Mouse (Mus musculus): ENCODE measurements around the gene Sycn.
"Not testable (repeated sequence)": the region's sequence is repeated elsewhere in the genome, so short reads cannot be mapped to it uniquely, and the experiment has no call there.

The Sycn gene

GRCm38 (mm10) chr7:28540526-28540925 lies at the start of gene Sycn:
TSS of gene Sycn (plus strand) at chr7:28540885.
- DNase-seq (ENCODE audit: low spot score in 2 of 2), result no peak

- DNase-seq (ENCODE audit: low spot score in 2 of 2), result no peak
Measured at GRCm38 (mm10) chr7:28490903-28491302, 49.8 kb upstream of the Sycn start.

GRCm38 (mm10) chr7:28492310-28492709 lies 48.4 kb upstream of the Sycn start:
- no peak for DNase-seq (ENCODE audit: low spot score in 2 of 2)

DNA sequence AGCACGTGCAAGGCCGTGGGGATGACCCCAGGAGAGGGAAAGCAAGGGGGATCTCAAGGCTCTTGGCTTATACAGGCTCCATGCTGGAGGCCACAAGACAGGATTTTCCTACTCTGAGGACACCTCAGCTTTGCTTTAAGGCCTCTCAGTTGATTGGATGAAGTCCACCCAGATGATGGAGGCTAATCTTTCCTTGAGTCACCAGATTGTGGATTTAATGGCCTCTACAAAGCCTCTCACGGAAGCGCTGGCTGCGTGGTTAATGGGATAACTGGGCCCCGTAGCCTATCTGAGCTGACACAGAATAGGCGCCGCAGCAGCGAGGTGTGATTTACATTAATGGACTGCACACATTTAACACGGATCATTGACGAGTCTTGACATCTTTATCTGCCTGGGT lies 45.3 kb upstream of the Sycn start:
- DNase-seq (ENCODE audit: low spot score in 2 of 2), result no peak

DNA sequence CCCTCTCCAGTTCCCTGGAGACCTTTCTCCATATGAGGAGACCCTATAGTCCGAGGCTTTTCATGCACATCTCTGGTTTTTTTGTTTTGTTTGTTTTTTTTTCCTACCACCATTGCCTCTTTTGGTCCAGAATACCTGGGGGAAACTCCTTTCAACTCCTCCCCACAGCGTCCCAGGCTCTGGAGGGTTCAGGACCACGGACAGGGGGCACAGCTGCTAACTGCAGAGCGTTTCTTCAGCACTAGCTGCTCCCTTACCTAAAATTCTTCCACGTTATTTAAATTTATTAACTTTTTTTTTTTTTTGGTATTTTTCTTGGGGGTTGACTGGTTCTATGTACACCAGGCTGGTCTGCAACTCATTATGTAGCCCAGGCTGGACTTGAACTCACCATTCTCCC lies 35.1 kb upstream of the Sycn start:
- no peak for DNase-seq (ENCODE audit: low spot score in 2 of 2)

DNA sequence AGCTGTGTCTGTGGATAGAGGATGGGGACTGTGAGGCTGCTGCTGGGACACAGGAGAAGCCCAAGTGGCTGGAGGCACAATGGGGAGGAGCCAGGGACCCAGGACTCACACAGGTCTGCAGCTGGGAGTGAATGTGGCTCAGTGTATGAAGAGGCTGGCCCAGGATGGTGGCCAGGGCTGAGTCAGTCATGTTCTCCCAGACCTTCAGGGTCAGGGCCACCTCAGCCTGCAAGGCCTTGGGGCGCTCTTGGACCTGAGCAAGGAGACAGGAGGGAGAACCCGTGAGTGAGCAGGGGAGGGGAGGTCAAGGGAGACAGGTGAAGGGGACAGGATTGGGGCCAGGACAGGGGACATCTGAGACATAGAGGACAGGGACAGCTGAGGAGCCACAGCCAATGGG lies 31.6 kb upstream of the Sycn start:
- DNase-seq (ENCODE audit: low spot score in 2 of 2), result not testable (repeated sequence)

- DNase-seq (ENCODE audit: low spot score in 2 of 2), result not testable (repeated sequence)
Measured at GRCm38 (mm10) chr7:28510405-28510974, 30.2 kb upstream of the Sycn start, which contains the start of gene Ifnl2. TSS of gene Ifnl2 (minus strand) at chr7:28510455.

DNA sequence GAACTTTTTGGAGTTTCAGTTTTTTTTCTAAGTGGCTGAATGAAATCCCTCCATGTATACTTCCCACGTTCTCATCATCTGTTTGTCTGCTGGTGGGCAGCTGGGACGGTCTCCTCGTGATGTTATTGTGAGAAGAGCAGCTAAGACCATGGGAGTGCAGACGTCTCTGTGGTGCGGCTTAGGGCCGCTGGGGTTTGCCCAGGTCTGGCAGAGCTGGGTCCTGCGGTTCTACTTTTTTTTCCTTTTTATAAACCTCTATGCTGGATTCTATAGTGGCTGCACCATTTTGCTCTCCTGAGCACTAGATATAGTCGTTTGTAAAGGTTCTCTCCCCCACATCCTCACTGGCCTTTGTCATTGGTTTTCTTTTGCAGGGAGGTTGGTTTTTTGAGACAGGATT lies 29.2 kb upstream of the Sycn start:
- no peak for DNase-seq (ENCODE audit: low spot score in 2 of 2)

- DNase-seq (ENCODE audit: low spot score in 2 of 2), result not testable (repeated sequence)
Measured at GRCm38 (mm10) chr7:28522536-28522935, 18.1 kb upstream of the Sycn start, which contains the start of gene Ifnl3. TSS of gene Ifnl3 (plus strand) at chr7:28522836.

- DNase-seq (ENCODE audit: low spot score in 2 of 2), result peak; percentile 40 to 65
Measured at GRCm38 (mm10) chr7:28527922-28528719, 12.6 kb upstream of the Sycn start.

DNA sequence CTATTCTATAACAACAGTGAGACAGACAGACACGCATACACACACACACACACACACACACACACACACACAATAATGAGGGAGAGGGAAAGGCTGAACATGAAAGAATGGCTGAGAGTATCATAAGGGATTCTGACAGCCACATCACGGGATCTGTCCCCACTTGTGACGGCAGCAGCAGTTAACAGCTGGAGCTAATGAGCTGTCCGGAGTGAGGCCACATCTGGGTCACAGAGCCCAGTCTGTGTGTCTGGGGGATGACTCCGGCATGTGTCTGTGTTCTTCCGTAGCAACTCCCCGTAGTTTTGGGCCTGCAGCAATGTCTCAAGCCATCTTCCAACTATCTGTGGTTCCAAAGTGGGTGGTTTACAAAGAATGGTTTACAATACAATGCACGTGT lies 8.7 kb upstream of the Sycn start:
- DNase-seq (ENCODE audit: low spot score in 2 of 2), result no peak

- not testable (repeated sequence) for DNase-seq (ENCODE audit: low spot score in 2 of 2)
Measured at GRCm38 (mm10) chr7:28538886-28539285, 1.8 kb upstream of the Sycn start.

GRCm38 (mm10) chr7:28544051-28544601 lies 3.4 kb downstream of the Sycn start:
- no peak for DNase-seq (ENCODE audit: low spot score in 2 of 2)

- no peak for DNase-seq (ENCODE audit: low spot score in 2 of 2)
Measured at GRCm38 (mm10) chr7:28545048-28545890, 4.6 kb downstream of the Sycn start.

GRCm38 (mm10) chr7:28545891-28546210 lies 5.2 kb downstream of the Sycn start:
- DNase-seq (ENCODE audit: low spot score in 2 of 2), result no peak

DNA sequence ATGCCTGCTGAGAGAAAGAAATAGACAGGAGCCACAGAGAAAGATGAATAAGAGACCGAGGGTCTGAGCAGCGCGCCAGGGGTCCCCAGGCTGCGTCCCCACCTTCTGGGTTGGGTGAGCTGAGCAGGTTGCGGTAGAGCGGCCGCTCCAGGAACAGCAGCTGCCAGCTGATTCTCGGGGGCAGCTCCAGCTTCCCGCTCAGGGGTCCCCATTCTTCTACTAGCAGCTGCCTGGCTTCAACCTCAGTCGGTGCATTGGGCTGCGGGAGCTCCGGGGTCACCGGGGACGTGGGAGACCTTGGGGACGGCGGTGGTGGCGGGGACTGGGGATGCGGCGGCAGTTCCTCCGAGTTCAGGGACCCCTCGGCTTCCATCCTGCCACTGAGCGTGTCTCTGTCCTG lies 6.0 kb downstream of the Sycn start:
- DNase-seq (ENCODE audit: low spot score in 2 of 2), result no peak

DNA sequence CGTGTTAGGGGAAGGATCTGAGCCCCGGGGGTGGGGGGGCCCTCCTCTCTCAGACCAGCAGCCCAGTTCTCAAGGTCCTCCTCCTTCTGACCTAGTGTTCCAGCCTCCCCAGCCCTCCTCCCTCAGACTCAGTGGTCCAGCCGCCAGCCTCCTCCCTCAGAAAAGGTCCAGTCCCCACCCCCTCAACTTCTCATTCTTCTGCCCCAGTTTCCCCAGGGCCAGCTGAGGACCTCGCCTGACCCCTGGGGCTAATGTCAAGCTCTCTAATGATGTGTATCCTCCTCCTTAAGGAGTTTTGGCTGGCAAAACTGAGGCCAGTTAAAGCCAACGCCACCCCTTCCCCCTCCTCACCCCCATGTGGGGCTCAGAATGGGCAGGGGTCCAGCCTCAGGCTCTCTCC lies 6.5 kb downstream of the Sycn start, which contains the start of gene Nccrp1:
TSS of gene Nccrp1 (minus strand) at position 101 of the 400 bp plus-strand sequence.
- DNase-seq (ENCODE audit: low spot score in 2 of 2), result no peak

DNA sequence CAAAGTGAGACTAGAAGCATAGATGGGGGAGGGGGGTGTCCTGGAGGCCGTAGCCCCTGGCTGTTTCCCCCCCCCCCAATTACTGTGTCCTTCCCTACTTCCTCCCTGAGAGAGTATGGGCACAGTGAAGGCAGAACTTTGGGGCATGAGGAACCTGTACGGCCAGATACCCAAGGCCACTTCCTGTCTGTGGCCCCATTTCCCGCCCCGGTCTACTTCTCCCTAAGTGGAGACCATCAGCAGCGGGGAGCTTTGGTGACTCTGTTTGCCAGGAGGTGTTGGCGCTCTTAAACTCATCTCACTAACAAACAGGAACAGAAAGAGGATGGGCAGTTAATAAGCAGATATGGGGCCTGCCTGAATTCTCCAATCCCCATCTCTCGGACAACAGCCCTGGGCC lies 6.9 kb downstream of the Sycn start:
- no peak for DNase-seq (ENCODE audit: low spot score in 2 of 2)

GRCm38 (mm10) chr7:28553076-28553475 lies 12.4 kb downstream of the Sycn start:
- DNase-seq (ENCODE audit: low spot score in 2 of 2), result no peak

GRCm38 (mm10) chr7:28555939-28556535 lies 15.4 kb downstream of the Sycn start:
- DNase-seq (ENCODE audit: low spot score in 2 of 2), result no peak

GRCm38 (mm10) chr7:28557069-28557468 lies 16.4 kb downstream of the Sycn start:
- no peak for DNase-seq (ENCODE audit: low spot score in 2 of 2)

GRCm38 (mm10) chr7:28557708-28558107 lies 17.0 kb downstream of the Sycn start:
- peak in 1 of 2 experiments; percentile 42 for DNase-seq (ENCODE audit: low spot score in 2 of 2)

Measured in right cerebral cortex, postnatal 10 days (tissue).